Mouse (Mus musculus) heart, embryonic 11.5 days (tissue): ENCODE results near the gene Gm884. TPM values are rescaled to one million over a fixed set of nuclear protein-coding genes. Genes with fewer than 3 reads are reported as not detected.

ENCODE experiments used
- ATAC-seq: fragments of 200-750 bp; cut with Nextera tagmentation; replicated peaks from 2 replicates; pipeline ENCODE4 v1.8.0; 2017; ENCODE audit warnings: moderate library complexity; ENCODE audit not compliant: insufficient number of reproducible peaks, low FRiP score, low TSS enrichment
- H3K27ac ChIP-seq: fragments of 300-500 bp; sonication (generic); 2 replicates; pipeline ENCODE4 v1.5.1; 2014; ENCODE audit warnings: mild to moderate bottlenecking, low read depth, low read length
- H3K27me3 ChIP-seq: fragments of 300-500 bp; sonication (generic); 2 replicates; pipeline ENCODE4 v1.6.1; 2014; ENCODE audit warnings: mild to moderate bottlenecking, low read length, mixed read lengths; ENCODE audit not compliant: control insufficient read depth, insufficient read depth
- H3K36me3 ChIP-seq: fragments of 300-500 bp; sonication (generic); 2 replicates; pipeline ENCODE4 v1.6.1; 2014; ENCODE audit warnings: mild to moderate bottlenecking, low read length, moderate library complexity, mixed read lengths; ENCODE audit not compliant: control insufficient read depth, insufficient read depth
- H3K4me1 ChIP-seq: fragments of 300-500 bp; sonication (generic); 2 replicates; pipeline ENCODE4 v1.6.1; 2014; ENCODE audit warnings: low read length; ENCODE audit not compliant: control insufficient read depth, insufficient read depth
- H3K4me2 ChIP-seq: fragments of 300-500 bp; sonication (generic); 2 replicates; pipeline ENCODE4 v1.6.1; 2014; ENCODE audit warnings: mild to moderate bottlenecking, moderate library complexity
- H3K4me3 ChIP-seq: fragments of 300-500 bp; sonication (generic); 2 replicates; pipeline ENCODE4 v1.5.1; 2014; ENCODE audit warnings: low read depth, low read length
- H3K9ac ChIP-seq: fragments of 300-500 bp; sonication (generic); 2 replicates; pipeline ENCODE4 v1.6.1; 2014; ENCODE audit warnings: mild to moderate bottlenecking, low read depth, low read length, moderate library complexity
- H3K9me3 ChIP-seq: fragments of 300-500 bp; sonication (generic); replicated peaks from 2 replicates; pipeline ENCODE4 v1.6.1; 2016; ENCODE audit warnings: low read length; ENCODE audit not compliant: control insufficient read depth
- WGBS: fragments of 180-500 bp; shearing (Covaris S2); extraction: QIAGEN DNeasy Blood & Tissue Kit; methylation state at CpG from one replicate; pipeline ENCODE4 v1.1.7; 2014; ENCODE audit not compliant: insufficient replicate concordance; 5-methylcytosine and 5-hydroxymethylcytosine counted together
- polyA plus RNA-seq: library from polyadenylated mRNA; unstranded; fragments of >200 nt; fragmentation: Nextera tagmentation; extraction: Ambion mirVana; gene quantifications from 2 replicates; pipeline ENCODE4 v1.2.1, GENCODE M21; 2014

The Gm884 gene
- polyA plus RNA-seq, 1 experiment from 2014 or later, result not detected

- H3K36me3 ChIP-seq, result no peaks in the 10 kb centered on the region
- H3K4me1 ChIP-seq, result peaks cover 9% of the 10 kb centered on the region
- ATAC-seq, result no peak
- H3K4me3 ChIP-seq, result no peak overlapping the region
- whole genome bisulfite sequencing, result 64% methylated on average over 8 of the region's 8 CpGs
- peaks cover 40% of the 10 kb centered on the region for H3K27me3 ChIP-seq
- H3K9ac ChIP-seq, result no peak overlapping the region
- no peak overlapping the region for H3K4me2 ChIP-seq
- H3K9me3 ChIP-seq, result no peaks in the 10 kb centered on the region
- H3K27ac ChIP-seq, result no peak overlapping the region
These were observed 24.8 kb upstream of the Gm884 start for GRCm38 (mm10) chr11:103645731-103646130.

- no peak overlapping the region for H3K4me3 ChIP-seq
- H3K9me3 ChIP-seq, result no peaks in the 10 kb centered on the region
- WGBS, result 65% methylated on average over 9 of the region's 9 CpGs
- H3K36me3 ChIP-seq, result no peaks in the 10 kb centered on the region
- H3K4me1 ChIP-seq, result no peaks in the 10 kb centered on the region
- peaks cover 28% of the 10 kb centered on the region for H3K27me3 ChIP-seq
- no peak overlapping the region for H3K4me2 ChIP-seq
- H3K9ac ChIP-seq, result no peak overlapping the region
- no peak for ATAC-seq
- H3K27ac ChIP-seq, result no peak overlapping the region
These were observed 22.3 kb upstream of the Gm884 start for GRCm38 (mm10) chr11:103643211-103643610.

- Histone ChIP-seq H3K27ac (no peak overlapping the region), H3K36me3 (no peaks in the 10 kb centered on the region), H3K9me3 (no peaks in the 10 kb centered on the region), H3K4me3 (no peak overlapping the region), H3K4me1 (no peaks in the 10 kb centered on the region), H3K4me2 (peak overlapping the region; percentile 34; the same call in 1 of the 2 replicates), H3K27me3 (peaks cover 15% of the 10 kb centered on the region), H3K9ac (no peak overlapping the region)
- no peak for ATAC-seq
- WGBS, result 7% methylated on average over 10 of the region's 10 CpGs
These were observed 18.5 kb upstream of the Gm884 start for GRCm38 (mm10) chr11:103639407-103639946.

GRCm38 (mm10) chr11:103638790-103639189, 17.9 kb upstream of the Gm884 start, which contains the start of gene Lyzl6:
TSS of gene Lyzl6 (minus strand) at chr11:103638890.
- Histone ChIP-seq H3K27me3 (peaks cover 15% of the 10 kb centered on the region), H3K4me2 (peak within 1 kb of the TSS; percentile 34; the same call in 1 of the 2 replicates), H3K36me3 (no peaks in the 10 kb centered on the region), H3K4me3 (no peak within 1 kb of the TSS), H3K9ac (no peak within 1 kb of the TSS), H3K4me1 (no peaks in the 10 kb centered on the region), H3K27ac (no peak within 1 kb of the TSS), H3K9me3 (no peaks in the 10 kb centered on the region)
- WGBS, result 75% methylated on average over 3 of the region's 3 CpGs
- no peak for ATAC-seq

GRCm38 (mm10) chr11:103636261-103636660, 15.3 kb upstream of the Gm884 start:
- H3K9me3 ChIP-seq, result no peaks in the 10 kb centered on the region
- ATAC-seq, result no peak
- no peaks in the 10 kb centered on the region for H3K36me3 ChIP-seq
- no peak overlapping the region for H3K9ac ChIP-seq
- no peak overlapping the region for H3K4me2 ChIP-seq
- peaks cover 15% of the 10 kb centered on the region for H3K27me3 ChIP-seq
- H3K4me1 ChIP-seq, result no peaks in the 10 kb centered on the region
- H3K27ac ChIP-seq, result no peak overlapping the region
- H3K4me3 ChIP-seq, result no peak overlapping the region
- WGBS, result 70% methylated on average over 6 of the region's 6 CpGs

GRCm38 (mm10) chr11:103635481-103635880, 14.5 kb upstream of the Gm884 start:
- WGBS, result 68% methylated on average over 3 of the region's 3 CpGs
- no peak overlapping the region for H3K9ac ChIP-seq
- no peak for ATAC-seq

GRCm38 (mm10) chr11:103634806-103635205, 13.9 kb upstream of the Gm884 start:
- ATAC-seq, result no peak
- H3K4me1 ChIP-seq, result no peaks in the 10 kb centered on the region
- WGBS, result 72% methylated on average over 7 of the region's 7 CpGs
- H3K9me3 ChIP-seq, result no peaks in the 10 kb centered on the region
- H3K36me3 ChIP-seq, result no peaks in the 10 kb centered on the region
- H3K4me2 ChIP-seq, result no peak overlapping the region
- H3K9ac ChIP-seq, result no peak overlapping the region
- H3K27ac ChIP-seq, result no peak overlapping the region
- H3K4me3 ChIP-seq, result no peak overlapping the region
- peaks cover 7% of the 10 kb centered on the region for H3K27me3 ChIP-seq

More at GRCm38 (mm10) chr11:103635481-103635880, 14.5 kb upstream of the Gm884 start:
- no peaks in the 10 kb centered on the region for H3K4me1 ChIP-seq
- no peaks in the 10 kb centered on the region for H3K36me3 ChIP-seq
- H3K4me3 ChIP-seq, result no peak overlapping the region
- H3K27ac ChIP-seq, result no peak overlapping the region
- no peak overlapping the region for H3K4me2 ChIP-seq
- H3K9me3 ChIP-seq, result no peaks in the 10 kb centered on the region
- peaks cover 14% of the 10 kb centered on the region for H3K27me3 ChIP-seq

GRCm38 (mm10) chr11:103627453-103627852, 6.5 kb upstream of the Gm884 start:
- Histone ChIP-seq H3K9ac (no peak overlapping the region), H3K9me3 (no peaks in the 10 kb centered on the region), H3K36me3 (no peaks in the 10 kb centered on the region), H3K4me2 (no peak overlapping the region), H3K27me3 (no peaks in the 10 kb centered on the region), H3K4me1 (no peaks in the 10 kb centered on the region), H3K4me3 (no peak overlapping the region), H3K27ac (no peak overlapping the region)
- WGBS, result 72% methylated on average over 23 of the region's 23 CpGs
- no peak for ATAC-seq

- Histone ChIP-seq H3K27ac (no peak overlapping the region), H3K9me3 (no peaks in the 10 kb centered on the region), H3K4me1 (no peaks in the 10 kb centered on the region), H3K4me2 (no peak overlapping the region), H3K9ac (no peak overlapping the region), H3K4me3 (no peak overlapping the region), H3K36me3 (no peaks in the 10 kb centered on the region), H3K27me3 (no peaks in the 10 kb centered on the region)
- ATAC-seq, result no peak
- WGBS, result 81% methylated on average over 2 of the region's 2 CpGs
These were observed 10.2 kb downstream of the Gm884 start for GRCm38 (mm10) chr11:103610772-103611171.
